Mouse (Mus musculus) liver (tissue): ENCODE data around the gene Gdf3.
A peak's percentile ranks its signal among the peaks of the same experiment; 100 is the strongest.
"Not testable (repeated sequence)": the region's sequence is repeated elsewhere in the genome, so short reads cannot be mapped to it uniquely, and the experiment has no call there.

Source experiments
- DNase-seq: peaks from one replicate; pipeline ENCODE4 v3.0.0-alpha.2; 2020; ENCODE audit warnings: mixed read lengths

Gdf3 gene

GRCm38 (mm10) chr6:122604260-122604659 is 5.6 kb downstream of the Gdf3 start:
- no peak for DNase-seq

GRCm38 (mm10) chr6:122602992-122603322 is 6.9 kb downstream of the Gdf3 start:
- no peak for DNase-seq

GRCm38 (mm10) chr6:122602242-122602991 is 7.5 kb downstream of the Gdf3 start, which contains the start of gene Apobec1:
Apobec1 (minus strand) TSS chr6:122602444.
- peak; percentile 85 for DNase-seq

GRCm38 (mm10) chr6:122601615-122602014 is 8.3 kb downstream of the Gdf3 start:
- no peak for DNase-seq

GRCm38 (mm10) chr6:122601031-122601430 is 8.9 kb downstream of the Gdf3 start:
- DNase-seq, result no peak

GRCm38 (mm10) chr6:122600066-122600646 is 9.7 kb downstream of the Gdf3 start:
- DNase-seq, result no peak

- no peak for DNase-seq
These were observed 10.7 kb downstream of the Gdf3 start for GRCm38 (mm10) chr6:122599054-122599737.

- DNase-seq, result no peak
These were observed 11.5 kb downstream of the Gdf3 start for GRCm38 (mm10) chr6:122598436-122598835.

- DNase-seq, result no peak
These were observed 11.9 kb downstream of the Gdf3 start for GRCm38 (mm10) chr6:122598014-122598413.

- DNase-seq, result no peak
These were observed 13.3 kb downstream of the Gdf3 start for GRCm38 (mm10) chr6:122596608-122597007.

GRCm38 (mm10) chr6:122595637-122596036 is 14.2 kb downstream of the Gdf3 start:
- no peak for DNase-seq

GRCm38 (mm10) chr6:122592905-122593304 is 17.0 kb downstream of the Gdf3 start:
- no peak for DNase-seq

- no peak for DNase-seq
These were observed 18.7 kb downstream of the Gdf3 start for GRCm38 (mm10) chr6:122591027-122591758.

GRCm38 (mm10) chr6:122579086-122579485 is 30.8 kb downstream of the Gdf3 start:
- no peak for DNase-seq

- no peak for DNase-seq
These were observed 32.9 kb downstream of the Gdf3 start for GRCm38 (mm10) chr6:122577030-122577429.

- DNase-seq, result not testable (repeated sequence)
These were observed 34.9 kb downstream of the Gdf3 start for GRCm38 (mm10) chr6:122575037-122575436.

- DNase-seq, result no peak
These were observed 38.3 kb downstream of the Gdf3 start for GRCm38 (mm10) chr6:122571617-122571959.

GRCm38 (mm10) chr6:122570695-122571616 is 38.9 kb downstream of the Gdf3 start:
- no peak for DNase-seq

- DNase-seq, result no peak
These were observed 40.1 kb downstream of the Gdf3 start for GRCm38 (mm10) chr6:122569762-122570161.

GRCm38 (mm10) chr6:122569113-122569512 is 40.8 kb downstream of the Gdf3 start:
- no peak for DNase-seq

- no peak for DNase-seq
These were observed 44.7 kb downstream of the Gdf3 start for GRCm38 (mm10) chr6:122565070-122565784.

- peak; percentile 49 for DNase-seq
These were observed 47.4 kb downstream of the Gdf3 start for GRCm38 (mm10) chr6:122562463-122562862.
